Mouse (Mus musculus): ENCODE measurements at regions not wholly inside any gene's neighbourhood (a gene's known extent, or its start where the extent isn't known, plus 50 kb on each side); places are given as distances from the start of the nearest gene placed in this dataset.

- peaks cover 3% of the 10 kb centered on the region; the same call in 1 of the 2 replicates for H3K9me3 ChIP-seq
- no peak for TF ChIP-seq FLI1 (IDR thresholded peaks at IDR 0.05; ENCODE audit: low read length)
- no peak for TF ChIP-seq GATA1 (IDR thresholded peaks at IDR 0.05; ENCODE audit: borderline replicate concordance, low read length)
- H3K4me1 ChIP-seq = no peaks in the 10 kb centered on the region
- no peak overlapping the region for H3K4me3 ChIP-seq (replicated peaks)
- no peaks in the 10 kb centered on the region for H3K27me3 ChIP-seq (replicated peaks)
- no peaks in the 10 kb centered on the region for H3K36me3 ChIP-seq (replicated peaks; ENCODE audit: low read length)
These were observed 349.5 kb downstream of the Meis1 start for GRCm38 (mm10) chr11:18669322-18669721.

- Histone ChIP-seq H3K9me3 (no peaks in the 10 kb centered on the region), H3K4me3 (replicated peaks) (no peak overlapping the region)
These were observed 362.4 kb downstream of the Meis1 start for GRCm38 (mm10) chr11:18656358-18656757.

GRCm38 (mm10) chr11:18631975-18632773 is 386.6 kb downstream of the Meis1 start:
- Histone ChIP-seq H3K36me3 (replicated peaks; ENCODE audit: low read length) (no peaks in the 10 kb centered on the region), H3K4me3 (replicated peaks) (no peak overlapping the region), H3K27me3 (replicated peaks) (no peaks in the 10 kb centered on the region), H3K9me3 (no peaks in the 10 kb centered on the region), H3K4me1 (peaks cover 3% of the 10 kb centered on the region)
- TF ChIP-seq GATA1 (IDR thresholded peaks at IDR 0.05; ENCODE audit: borderline replicate concordance, low read length) (no peak), FLI1 (IDR thresholded peaks at IDR 0.05; ENCODE audit: low read length) (no peak)

More at GRCm38 (mm10) chr11:18656358-18656757, 362.4 kb downstream of the Meis1 start:
- H3K4me1 ChIP-seq = no peaks in the 10 kb centered on the region
- no peak for TF ChIP-seq GATA1 (IDR thresholded peaks at IDR 0.05; ENCODE audit: borderline replicate concordance, low read length)
- no peak for TF ChIP-seq FLI1 (IDR thresholded peaks at IDR 0.05; ENCODE audit: low read length)
- H3K27me3 ChIP-seq (replicated peaks) = no peaks in the 10 kb centered on the region
- no peaks in the 10 kb centered on the region for H3K36me3 ChIP-seq (replicated peaks; ENCODE audit: low read length)

GRCm38 (mm10) chr11:18631570-18631969 is 387.2 kb downstream of the Meis1 start:
- TF ChIP-seq GATA1 (IDR thresholded peaks at IDR 0.05; ENCODE audit: borderline replicate concordance, low read length) = no peak
- no peak for TF ChIP-seq FLI1 (IDR thresholded peaks at IDR 0.05; ENCODE audit: low read length)
- Histone ChIP-seq H3K9me3 (no peaks in the 10 kb centered on the region), H3K27me3 (replicated peaks) (no peaks in the 10 kb centered on the region), H3K36me3 (replicated peaks; ENCODE audit: low read length) (no peaks in the 10 kb centered on the region), H3K4me3 (replicated peaks) (no peak overlapping the region), H3K4me1 (peaks cover 3% of the 10 kb centered on the region)

GRCm38 (mm10) chr11:18621777-18622176 is 397.0 kb downstream of the Meis1 start:
- no peak for TF ChIP-seq FLI1 (IDR thresholded peaks at IDR 0.05; ENCODE audit: low read length)
- no peak for TF ChIP-seq GATA1 (IDR thresholded peaks at IDR 0.05; ENCODE audit: borderline replicate concordance, low read length)
- no peaks in the 10 kb centered on the region for H3K36me3 ChIP-seq (replicated peaks; ENCODE audit: low read length)
- H3K4me1 ChIP-seq = no peaks in the 10 kb centered on the region
- H3K4me3 ChIP-seq (replicated peaks) = no peak overlapping the region
- no peaks in the 10 kb centered on the region for H3K27me3 ChIP-seq (replicated peaks)
- H3K9me3 ChIP-seq = no peaks in the 10 kb centered on the region

GRCm38 (mm10) chr11:18604836-18605235 is 413.9 kb downstream of the Meis1 start:
- Histone ChIP-seq H3K27me3 (replicated peaks) (no peaks in the 10 kb centered on the region), H3K9me3 (no peaks in the 10 kb centered on the region; the same call in 1 of the 2 replicates), H3K4me3 (replicated peaks) (no peak overlapping the region), H3K36me3 (replicated peaks; ENCODE audit: low read length) (no peaks in the 10 kb centered on the region), H3K4me1 (no peaks in the 10 kb centered on the region)
- TF ChIP-seq GATA1 (IDR thresholded peaks at IDR 0.05; ENCODE audit: borderline replicate concordance, low read length) (no peak), FLI1 (IDR thresholded peaks at IDR 0.05; ENCODE audit: low read length) (no peak)

- Histone ChIP-seq H3K27me3 (replicated peaks) (no peaks in the 10 kb centered on the region), H3K4me1 (no peaks in the 10 kb centered on the region), H3K4me3 (replicated peaks) (peak overlapping the region; percentile 28), H3K9me3 (no peaks in the 10 kb centered on the region; the same call in 1 of the 2 replicates), H3K36me3 (replicated peaks; ENCODE audit: low read length) (no peaks in the 10 kb centered on the region)
- TF ChIP-seq FLI1 (IDR thresholded peaks at IDR 0.05; ENCODE audit: low read length) = no peak
- no peak for TF ChIP-seq GATA1 (IDR thresholded peaks at IDR 0.05; ENCODE audit: borderline replicate concordance, low read length)
These were observed 417.1 kb downstream of the Meis1 start for GRCm38 (mm10) chr11:18601568-18602182.

GRCm38 (mm10) chr11:18598349-18598748 is 420.4 kb downstream of the Meis1 start:
- H3K27me3 ChIP-seq (replicated peaks) = no peaks in the 10 kb centered on the region
- H3K4me3 ChIP-seq (replicated peaks) = no peak overlapping the region
- H3K36me3 ChIP-seq (replicated peaks; ENCODE audit: low read length) = no peaks in the 10 kb centered on the region
- H3K4me1 ChIP-seq = no peaks in the 10 kb centered on the region
- H3K9me3 ChIP-seq = no peaks in the 10 kb centered on the region; the same call in 1 of the 2 replicates
- no peak for TF ChIP-seq FLI1 (IDR thresholded peaks at IDR 0.05; ENCODE audit: low read length)
- no peak for TF ChIP-seq GATA1 (IDR thresholded peaks at IDR 0.05; ENCODE audit: borderline replicate concordance, low read length)

- no peak for TF ChIP-seq FLI1 (IDR thresholded peaks at IDR 0.05; ENCODE audit: low read length)
- no peak for TF ChIP-seq GATA1 (IDR thresholded peaks at IDR 0.05; ENCODE audit: borderline replicate concordance, low read length)
- no peaks in the 10 kb centered on the region for H3K36me3 ChIP-seq (replicated peaks; ENCODE audit: low read length)
These were observed 421.8 kb downstream of the Meis1 start for GRCm38 (mm10) chr11:18596996-18597395.

GRCm38 (mm10) chr11:18590487-18590886 is 428.3 kb downstream of the Meis1 start:
- TF ChIP-seq GATA1 (IDR thresholded peaks at IDR 0.05; ENCODE audit: borderline replicate concordance, low read length) (no peak), FLI1 (IDR thresholded peaks at IDR 0.05; ENCODE audit: low read length) (no peak)
- H3K36me3 ChIP-seq (replicated peaks; ENCODE audit: low read length) = no peaks in the 10 kb centered on the region
- no peaks in the 10 kb centered on the region for H3K27me3 ChIP-seq (replicated peaks)

More at GRCm38 (mm10) chr11:18596996-18597395, 421.8 kb downstream of the Meis1 start:
- Histone ChIP-seq H3K4me1 (no peaks in the 10 kb centered on the region), H3K4me3 (replicated peaks) (no peak overlapping the region), H3K9me3 (no peaks in the 10 kb centered on the region), H3K27me3 (replicated peaks) (no peaks in the 10 kb centered on the region)

More at GRCm38 (mm10) chr11:18590487-18590886, 428.3 kb downstream of the Meis1 start:
- Histone ChIP-seq H3K9me3 (no peaks in the 10 kb centered on the region), H3K4me3 (replicated peaks) (no peak overlapping the region), H3K4me1 (no peaks in the 10 kb centered on the region)

Measured in megakaryocyte, embryonic 14.5 days (primary cell).